Mouse (Mus musculus) heart, adult 2 months (tissue): ENCODE measurements at regions not wholly inside any gene's neighbourhood (a gene's known extent, or its start where the extent isn't known, plus 50 kb on each side); places are given as distances from the start of the nearest gene placed in this dataset.

Experiments used
- CTCF ChIP-seq: fragments of 200-600 bp; IDR thresholded peaks from 2 replicates; pipeline ENCODE4 v1.8.1; 2022; ENCODE audit warnings: antibody characterized with exemption, mild to moderate bottlenecking, moderate library complexity
- EP300 ChIP-seq: fragments of 200-500 bp; IDR thresholded peaks from 2 replicates; pipeline ENCODE4 v1.6.1; 2011; ENCODE audit warnings: low read depth, low read length, control low read depth; ENCODE audit not compliant: insufficient read depth
- POLR2A ChIP-seq: fragments of 200-500 bp; IDR thresholded peaks from 2 replicates; pipeline ENCODE4 v1.6.1; 2011; ENCODE audit warnings: mild to moderate bottlenecking, low read depth, low read length, control low read depth; ENCODE audit not compliant: insufficient read depth

- no peak for TF ChIP-seq POLR2A
- TF ChIP-seq CTCF, result no peak
- TF ChIP-seq EP300, result no peak
Observed at GRCm38 (mm10) chr7:71470418-71470817, 119.1 kb upstream of the Gm10295 start.
